Mouse (Mus musculus): ENCODE results near the gene Taok1.
A peak's percentile ranks its signal among the peaks of the same experiment; 100 is the strongest.
"Not testable (repeated sequence)": the region's sequence is repeated elsewhere in the genome, so short reads cannot be mapped to it uniquely, and the experiment has no call there.

Taok1 gene

GRCm38 (mm10) chr11:77607538-77608455, at the start of gene Taok1:
TSS of gene Taok1 (minus strand) at chr11:77607815.
- DNase-seq (ENCODE audit: low read depth, low spot score), result peak; percentile 98

DNA sequence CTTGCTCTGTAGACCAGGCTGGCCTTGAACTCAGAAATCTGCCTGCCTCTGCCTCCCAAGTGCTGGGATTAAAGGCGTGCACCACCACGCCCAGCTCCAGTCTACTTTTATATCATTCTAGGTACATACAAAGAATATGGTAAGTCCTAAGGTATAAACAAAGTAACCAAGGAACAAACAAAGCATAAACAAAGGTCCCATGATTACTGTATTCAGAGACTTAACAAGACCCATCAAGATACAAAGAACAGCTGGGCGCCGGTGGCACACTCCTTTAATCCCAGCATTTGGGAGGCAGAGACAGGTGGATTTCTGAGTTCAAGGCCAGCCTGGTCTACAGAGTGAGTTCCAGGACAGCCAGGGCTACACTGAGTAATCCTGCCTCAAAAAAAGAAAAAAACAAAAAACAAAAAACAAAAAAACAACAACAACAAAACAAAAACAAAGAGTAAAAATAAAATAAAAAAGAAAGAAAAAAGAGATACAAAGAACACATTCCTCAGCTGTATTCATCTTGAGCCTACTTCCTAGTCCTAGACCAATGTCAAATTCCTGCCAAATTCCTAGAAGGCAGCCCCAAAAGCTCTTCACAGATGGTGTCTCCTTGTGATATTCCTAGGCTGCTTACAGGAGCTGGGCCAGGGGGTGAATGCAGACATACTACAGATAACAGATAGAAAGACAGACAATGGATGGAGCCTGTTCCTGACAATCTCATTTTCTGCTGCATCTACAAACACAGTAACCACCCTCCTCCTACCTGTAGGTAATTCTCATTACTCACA, 46.0 kb upstream of the Taok1 start:
- not testable (repeated sequence) for DNase-seq (ENCODE audit: low read depth, low spot score)

DNA sequence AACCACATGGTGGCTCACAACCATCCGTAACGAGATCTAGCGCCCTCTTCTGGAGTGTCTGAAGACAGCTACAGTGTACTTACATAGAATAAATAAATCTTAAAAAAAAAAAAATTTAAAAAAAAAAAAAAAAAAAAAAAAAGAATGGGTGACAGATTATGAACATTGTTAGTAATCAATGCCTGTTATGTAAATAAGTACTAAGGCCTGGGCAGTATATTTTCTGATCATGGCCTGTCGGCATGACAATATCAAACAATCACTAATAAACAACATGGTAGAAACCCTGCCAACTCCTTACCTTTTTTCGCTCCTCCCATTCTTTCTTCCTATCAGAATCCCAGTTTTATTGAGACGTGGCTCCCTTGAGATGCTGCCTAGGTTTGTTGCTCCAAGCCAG, 44.9 kb upstream of the Taok1 start:
- DNase-seq (ENCODE audit: low read depth, low spot score), result no peak

DNA sequence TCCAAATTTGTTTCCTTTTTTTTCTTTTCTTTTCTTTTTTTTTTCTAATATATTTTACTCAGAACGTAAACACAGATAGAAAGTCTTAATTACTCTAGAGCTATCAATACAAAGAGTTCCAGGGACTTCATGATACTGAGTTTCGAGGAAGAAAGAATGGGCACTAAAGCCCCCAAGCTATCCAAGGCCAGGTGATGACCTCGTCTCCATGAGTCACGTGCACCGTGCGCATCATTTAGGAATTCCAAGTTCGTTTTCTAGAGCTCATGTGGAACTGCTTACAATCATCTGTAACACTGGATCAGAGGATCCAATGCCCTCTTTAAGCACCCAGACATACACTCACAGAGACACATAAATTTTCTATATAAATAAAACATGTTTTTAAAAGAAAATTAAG, 41.3 kb upstream of the Taok1 start:
- DNase-seq (ENCODE audit: low read depth, low spot score), result no peak

DNA sequence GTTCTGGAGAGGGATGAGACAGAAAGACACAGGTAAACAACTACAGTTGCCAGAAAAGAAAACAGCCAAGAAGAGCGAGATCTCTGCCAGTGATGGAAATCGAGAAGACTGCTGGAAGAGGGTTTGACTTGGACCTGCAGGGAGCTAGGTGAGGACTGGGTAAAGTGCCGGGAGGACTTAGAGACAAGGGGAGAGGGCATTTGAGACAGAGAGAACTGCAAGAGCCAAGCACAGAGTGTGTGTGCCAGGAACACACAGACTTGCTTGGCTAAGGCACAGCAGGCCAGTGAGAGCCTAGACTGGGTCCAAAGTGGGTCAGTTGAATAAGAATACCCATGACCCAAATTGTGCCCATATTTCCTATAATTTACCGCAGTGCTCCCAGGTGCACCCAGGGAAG, 37.9 kb upstream of the Taok1 start:
- peak; percentile 58 for DNase-seq (ENCODE audit: low read depth, low spot score)

DNA sequence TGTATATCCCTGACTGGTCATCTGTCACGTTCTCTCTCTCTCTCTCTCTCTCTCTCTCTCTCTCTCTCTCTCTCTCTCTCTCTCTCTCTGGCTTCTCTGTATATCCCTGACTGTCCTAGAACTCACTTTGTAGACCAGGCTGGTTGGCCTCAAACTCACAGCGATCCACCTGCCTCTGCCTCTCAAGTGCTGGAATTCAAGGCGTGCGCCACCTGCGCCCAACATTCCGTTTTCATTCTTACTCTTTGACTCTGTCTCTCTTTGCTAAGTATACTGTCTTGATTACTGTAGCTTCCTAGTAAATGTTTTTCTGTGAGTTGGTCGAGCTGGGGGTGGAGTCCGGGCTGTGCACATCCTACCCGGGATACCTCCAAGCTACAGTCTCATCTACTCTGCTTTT, 33.8 kb upstream of the Taok1 start:
- no peak for DNase-seq (ENCODE audit: low read depth, low spot score)

- peak; percentile 43 for DNase-seq (ENCODE audit: low read depth, low spot score)
Observed at GRCm38 (mm10) chr11:77630257-77630670, 22.6 kb upstream of the Taok1 start.

GRCm38 (mm10) chr11:77629476-77629875, 21.9 kb upstream of the Taok1 start:
- DNase-seq (ENCODE audit: low read depth, low spot score), result peak; percentile 30

DNA sequence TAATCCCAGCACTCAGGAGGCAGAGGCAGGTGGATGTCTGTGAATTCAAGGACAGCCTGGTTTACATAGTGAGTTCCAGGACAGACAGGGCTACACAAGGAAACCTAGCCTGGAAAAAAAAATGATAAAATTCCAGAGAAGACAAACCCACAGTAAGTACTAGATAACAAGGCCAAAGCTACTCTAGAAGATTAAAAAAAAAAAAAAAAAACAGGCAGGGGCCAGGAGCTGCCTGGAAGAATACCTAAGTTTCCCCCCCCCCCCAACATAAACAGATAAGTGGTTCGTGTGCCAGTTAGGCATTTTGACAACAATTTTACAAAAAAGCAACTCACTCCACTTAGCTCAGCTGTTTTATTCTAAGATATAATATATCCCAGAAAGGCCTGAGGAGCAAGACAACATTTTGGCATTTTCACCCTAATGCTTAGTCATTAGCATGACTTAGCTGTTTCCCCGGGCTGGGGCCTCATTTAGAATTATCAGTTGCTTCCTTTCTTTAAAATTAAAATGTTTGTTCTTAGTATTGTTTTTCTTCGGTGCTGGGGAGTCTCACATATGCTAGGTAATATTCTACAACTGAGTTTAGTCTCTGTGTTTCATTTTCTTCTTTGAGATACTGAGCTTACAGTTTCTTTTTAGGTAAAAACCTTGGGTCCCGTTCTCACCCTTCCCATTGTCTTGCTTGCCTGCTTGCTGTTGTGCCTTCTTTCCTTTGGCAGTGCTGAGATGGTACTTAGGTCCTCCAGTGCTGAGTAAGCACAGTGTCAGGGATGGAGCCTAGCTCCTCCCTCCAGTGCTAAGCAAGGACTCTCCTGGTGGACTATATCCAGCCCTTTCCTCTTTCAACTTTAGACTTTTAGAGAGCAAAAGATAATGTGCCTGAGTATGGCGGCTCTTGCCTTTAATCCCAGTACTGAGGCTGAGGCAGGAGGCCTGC, 19.3 kb upstream of the Taok1 start:
- no peak for DNase-seq (ENCODE audit: low read depth, low spot score)

DNA sequence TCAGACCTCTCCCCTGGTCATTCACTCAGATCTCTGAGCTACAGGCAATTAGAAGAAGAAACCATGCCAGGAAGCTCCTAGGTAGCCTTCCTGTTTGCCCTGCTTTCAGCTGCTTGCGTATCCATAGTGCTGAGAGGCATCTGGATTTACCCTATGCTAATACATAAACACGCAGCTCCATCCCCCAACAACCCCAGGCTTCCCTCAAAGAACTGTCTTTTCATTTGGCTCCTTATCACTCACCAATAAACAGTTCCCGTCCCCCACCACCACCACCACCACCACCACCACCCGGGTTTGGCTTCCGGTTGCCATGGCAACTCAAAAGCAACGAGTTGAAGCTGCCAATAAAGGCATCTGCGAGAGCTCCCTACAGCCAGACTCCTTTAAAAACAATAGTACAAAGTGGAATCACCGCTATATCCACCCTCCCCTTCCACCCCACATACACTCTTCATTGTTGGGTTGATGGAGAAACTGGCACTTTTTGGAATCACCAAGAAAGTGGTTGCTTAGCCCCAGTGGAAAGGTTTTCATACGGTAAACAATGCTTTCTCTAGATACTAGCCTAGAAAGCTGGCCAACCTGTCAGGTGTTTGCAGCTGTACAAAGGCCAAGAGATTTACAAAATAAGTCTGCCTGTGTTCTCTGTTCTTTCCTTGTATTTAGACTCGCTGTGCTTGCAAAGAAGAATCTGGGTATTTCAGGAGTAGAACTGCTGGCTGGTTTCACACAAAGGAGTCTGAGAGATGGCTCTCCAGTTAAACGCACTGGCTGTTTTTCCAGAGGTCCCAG, 17.6 kb upstream of the Taok1 start:
- no peak for DNase-seq (ENCODE audit: low read depth, low spot score)

DNA sequence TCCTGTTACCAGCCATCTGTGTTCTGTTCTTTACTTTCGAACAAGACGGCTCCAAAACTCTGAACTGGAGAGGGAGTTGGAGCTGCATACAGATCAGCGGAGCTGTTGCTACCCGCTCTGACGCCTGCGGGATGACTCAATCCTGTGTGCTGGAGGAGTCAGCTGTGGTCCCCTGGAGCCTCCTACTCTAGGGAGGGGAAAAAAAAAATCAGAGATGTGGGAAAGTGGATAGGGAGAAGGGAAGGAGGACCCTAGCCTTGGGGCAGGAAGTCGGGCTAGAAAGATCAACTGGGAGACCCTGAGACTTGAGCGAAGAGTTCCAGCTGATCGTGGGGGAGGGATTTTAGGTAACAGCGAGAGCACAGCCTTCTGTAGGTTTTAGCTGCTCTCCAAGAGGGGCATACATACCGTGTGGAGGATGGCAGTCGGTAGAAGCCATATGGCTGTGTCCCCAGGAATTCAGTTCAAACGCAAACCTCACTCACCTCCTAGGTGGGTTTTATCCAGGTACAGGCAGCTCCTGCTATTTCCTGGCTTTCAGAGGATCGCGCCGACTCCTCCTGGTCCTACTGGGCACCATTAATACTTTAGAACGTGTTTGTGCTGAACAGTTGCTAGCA, 16.9 kb upstream of the Taok1 start:
- no peak for DNase-seq (ENCODE audit: low read depth, low spot score)

DNA sequence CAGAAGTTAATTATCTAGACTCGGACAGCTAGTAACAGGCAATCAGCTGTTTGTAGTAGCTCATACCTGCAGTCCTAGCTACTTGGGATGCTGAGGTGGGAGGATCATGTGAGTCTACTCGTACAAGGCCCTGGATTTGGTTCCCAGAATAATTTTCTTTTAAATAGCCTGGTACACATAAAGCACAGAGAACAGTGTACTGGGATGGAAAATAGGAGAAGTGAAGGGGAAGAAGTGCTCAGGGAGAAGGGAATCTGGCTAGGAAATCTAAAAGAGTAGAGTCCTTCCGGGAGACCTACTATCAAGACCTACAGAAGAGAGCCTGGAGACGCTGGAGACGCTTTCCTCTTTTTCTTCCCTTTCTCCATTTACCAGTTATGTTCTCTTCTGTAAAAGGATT, 16.4 kb upstream of the Taok1 start:
- DNase-seq (ENCODE audit: low read depth, low spot score), result no peak

- no peak for DNase-seq (ENCODE audit: low read depth, low spot score)
Observed at GRCm38 (mm10) chr11:77621902-77622535, 14.4 kb upstream of the Taok1 start.

DNA sequence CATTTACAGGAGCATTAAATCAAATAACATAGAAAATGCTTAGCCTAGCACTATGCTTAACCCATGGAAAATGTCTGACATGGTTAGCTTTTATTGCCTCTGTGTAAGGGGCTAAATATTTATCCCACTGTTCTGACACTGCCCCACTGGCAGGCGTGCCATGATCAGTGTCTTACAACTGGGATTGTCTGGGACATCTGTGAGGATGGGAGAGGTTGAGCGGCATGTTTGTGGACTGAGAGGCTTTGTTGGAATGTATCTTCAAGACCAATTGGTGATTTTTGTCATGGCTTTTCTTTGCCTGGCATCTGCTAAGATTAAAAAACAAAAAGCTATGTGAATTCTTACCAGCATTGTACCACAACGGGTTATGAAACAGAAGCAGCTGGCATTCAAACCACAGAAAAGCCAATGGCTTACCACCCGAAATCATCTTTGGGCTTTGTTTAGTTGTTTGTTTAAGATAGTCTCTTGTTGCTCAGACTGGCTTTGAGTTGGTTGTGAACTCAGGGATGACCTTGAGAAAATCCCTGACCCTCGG, 7.5 kb upstream of the Taok1 start:
- no peak for DNase-seq (ENCODE audit: low read depth, low spot score)

DNA sequence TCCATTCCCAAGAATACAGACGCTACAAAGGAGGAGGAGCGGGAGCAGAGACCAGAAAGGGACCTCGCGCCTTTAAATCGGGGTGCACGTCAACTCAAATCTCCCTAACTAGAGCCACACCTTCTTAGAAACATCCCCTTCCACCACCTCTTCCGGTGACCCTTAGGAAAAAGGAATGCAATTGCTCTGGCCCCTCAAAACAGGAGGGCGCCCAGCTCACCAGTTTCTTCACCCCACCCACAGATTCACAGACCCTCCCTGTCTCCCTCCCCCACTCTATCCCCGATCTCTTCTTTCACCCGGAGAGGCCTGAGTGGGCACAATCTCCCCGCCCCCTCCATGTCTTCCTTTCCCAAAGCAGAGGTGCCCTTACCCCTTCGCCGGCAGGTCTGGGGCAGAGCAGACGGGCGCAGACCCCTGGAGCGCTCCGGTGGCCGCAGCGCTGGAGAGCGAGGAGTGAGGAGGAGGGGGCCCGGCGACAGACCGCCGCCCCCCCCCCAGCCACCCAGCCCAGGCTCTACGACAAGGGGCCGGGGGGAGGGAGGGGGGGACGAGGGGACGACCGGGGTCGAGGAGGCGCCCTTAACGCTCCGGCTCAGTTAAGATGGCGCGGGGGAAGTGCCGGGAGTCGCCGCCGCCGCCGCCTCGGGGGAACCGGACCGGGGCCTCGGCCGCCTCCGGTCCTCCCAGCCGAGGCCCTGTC, 629 bp downstream of the Taok1 start:
- peak; percentile 34 for DNase-seq (ENCODE audit: low read depth, low spot score)

DNA sequence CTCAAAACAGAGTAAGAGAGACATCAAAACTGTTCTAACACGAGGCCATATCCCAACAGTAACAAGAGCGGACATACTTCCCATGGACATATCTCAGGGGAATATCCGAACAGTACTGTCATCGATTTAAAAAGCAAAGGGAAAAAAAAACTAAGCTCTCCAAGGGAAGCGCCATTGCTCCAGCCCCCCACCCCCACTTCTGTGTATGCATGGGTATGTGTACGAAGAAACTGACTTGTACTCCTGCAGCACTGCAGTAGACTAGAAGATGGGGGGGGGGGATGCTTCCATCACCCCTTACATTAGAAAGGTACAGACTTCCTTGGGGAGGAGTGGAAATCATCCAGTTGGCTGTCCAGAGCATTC, 1.2 kb downstream of the Taok1 start:
- no peak for DNase-seq (ENCODE audit: low read depth, low spot score)

GRCm38 (mm10) chr11:77597266-77597665, 10.3 kb downstream of the Taok1 start:
- no peak for DNase-seq (ENCODE audit: low read depth, low spot score)

DNA sequence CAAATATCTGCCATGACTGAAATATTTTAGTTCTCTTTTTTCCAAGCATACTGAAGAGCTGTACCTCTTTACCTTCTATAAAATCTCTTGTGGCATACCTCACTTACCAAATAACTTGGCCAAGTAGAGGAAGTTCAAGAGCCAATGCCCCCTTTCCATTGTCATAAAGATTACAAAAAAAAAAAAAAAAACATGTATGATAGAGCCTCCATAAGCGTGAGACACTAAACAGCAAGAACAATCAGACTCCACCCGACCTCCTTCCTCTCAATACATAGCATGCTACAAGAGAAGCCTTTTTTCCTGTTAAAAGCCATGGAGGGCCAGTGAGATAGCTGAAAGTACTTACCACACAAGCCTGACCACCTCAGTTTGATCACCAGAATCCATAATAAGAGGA, 16.2 kb downstream of the Taok1 start:
- DNase-seq (ENCODE audit: low read depth, low spot score), result no peak

GRCm38 (mm10) chr11:77590801-77591200, 16.8 kb downstream of the Taok1 start:
- DNase-seq (ENCODE audit: low read depth, low spot score), result no peak

All from skeletal muscle tissue, adult 2 months (tissue).